Mouse (Mus musculus) adrenal gland, postnatal 10 days (tissue): ENCODE measurements around the gene Smim11. TPM values are rescaled to one million over a fixed set of nuclear protein-coding genes. Genes with fewer than 3 reads are reported as not detected.

ENCODE experiments used
- total RNA-seq, 2 experiments: library from RNA; stranded (reverse); gene quantifications; 2 replicates each; pipeline ENCODE4 v1.2.3; 2021

The Smim11 gene
- total RNA-seq, 2 experiments from 2014 or later = 50.7 to 53.0 TPM

Other genes with a start within 250 kb of the Smim11 start
- gene Mrps6, start 243.0 kb upstream of the Smim11 start, total RNA-seq = 10 to 100 TPM; 68.2 to 77.8 TPM
- not detected for gene Gm49711, start 243.0 kb upstream of the Smim11 start, total RNA-seq
- 10 to 100 TPM; 17.1 to 18.9 TPM for gene Slc5a3, start 243.0 kb upstream of the Smim11 start, total RNA-seq
- gene Kcne2, start 8.9 kb upstream of the Smim11 start, total RNA-seq = not detected
- not detected for gene Fam243, start 20.2 kb downstream of the Smim11 start, total RNA-seq
- gene Kcne1, start 58.2 kb downstream of the Smim11 start, total RNA-seq = not detected
- gene Rcan1, start 169.6 kb downstream of the Smim11 start, total RNA-seq = 10 to 100 TPM; 21.7 to 22.2 TPM
- gene Clic6, start 184.4 kb downstream of the Smim11 start, total RNA-seq = under 1 TPM; 0.12 to 0.30 TPM